Mouse (Mus musculus) thymus, postnatal 36 days (tissue): ENCODE measurements at regions not wholly inside any gene's neighbourhood (a gene's known extent, or its start where the extent isn't known, plus 50 kb on each side); places are given as distances from the start of the nearest gene placed in this dataset.

Experiments
- DNase-seq, 2 experiments: peaks; one replicate each; pipeline ENCODE4 v3.0.0; 2022; ENCODE audit warnings: mixed read lengths in 2 of 2

DNA sequence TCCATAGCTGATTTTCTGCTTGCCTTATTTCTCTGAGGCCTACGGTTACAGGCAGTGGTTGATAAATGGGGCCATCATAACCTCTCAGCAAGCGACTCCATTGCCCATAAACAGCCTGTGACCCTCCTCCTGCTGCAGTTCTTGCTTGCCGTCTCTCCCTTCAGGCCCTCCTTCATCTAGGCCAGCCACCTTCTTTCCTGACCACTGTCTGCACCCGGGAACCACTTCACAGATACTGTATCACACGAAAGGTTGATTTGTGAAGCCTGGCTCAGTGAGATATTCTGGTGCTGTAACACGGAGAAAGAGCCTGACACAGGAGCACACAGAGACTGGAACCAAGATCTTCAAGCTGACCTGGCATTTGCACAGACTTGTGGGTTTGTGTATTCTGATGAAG is 294.1 kb downstream of the Epha4 start:
- no peak for DNase-seq

DNA sequence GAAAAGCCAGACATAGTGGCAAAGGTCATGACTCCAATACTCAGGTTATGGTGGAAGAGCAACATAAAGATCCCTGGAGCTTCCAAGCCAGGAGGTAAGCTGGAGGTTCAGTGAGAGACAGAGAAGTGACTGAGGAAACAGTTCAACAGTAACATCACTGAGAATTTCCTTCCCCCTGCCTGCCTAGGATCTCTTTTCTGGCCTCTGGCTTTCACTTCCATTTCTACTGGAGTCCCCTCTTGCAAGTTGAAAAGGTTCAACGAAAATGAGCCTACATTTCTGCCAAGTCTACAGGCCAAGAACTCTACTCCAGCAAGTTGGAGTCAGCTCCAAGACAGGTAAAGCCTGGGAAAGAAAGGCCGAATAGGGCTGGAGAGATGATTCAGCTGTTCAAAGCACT is 293.0 kb downstream of the Epha4 start:
- DNase-seq, result no peak

DNA sequence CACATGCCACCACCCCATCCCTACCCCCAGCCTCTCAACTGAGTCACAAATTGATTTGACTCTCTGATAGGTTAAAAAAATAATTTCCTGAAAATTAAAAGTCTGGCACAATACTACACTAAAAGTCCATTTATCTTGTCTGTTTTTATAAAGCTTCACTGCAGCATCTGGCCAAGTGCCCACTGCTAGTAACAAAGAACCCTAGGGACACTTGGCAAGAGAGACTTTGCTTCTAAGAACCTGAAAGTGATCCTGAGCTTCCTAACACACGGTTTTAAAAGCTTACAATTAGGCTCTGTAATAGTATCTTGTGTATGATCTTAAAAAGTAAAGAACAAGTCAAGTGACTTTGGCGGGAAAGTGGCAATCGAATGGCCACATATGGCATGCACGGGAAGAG is 288.3 kb downstream of the Epha4 start:
- no peak for DNase-seq

DNA sequence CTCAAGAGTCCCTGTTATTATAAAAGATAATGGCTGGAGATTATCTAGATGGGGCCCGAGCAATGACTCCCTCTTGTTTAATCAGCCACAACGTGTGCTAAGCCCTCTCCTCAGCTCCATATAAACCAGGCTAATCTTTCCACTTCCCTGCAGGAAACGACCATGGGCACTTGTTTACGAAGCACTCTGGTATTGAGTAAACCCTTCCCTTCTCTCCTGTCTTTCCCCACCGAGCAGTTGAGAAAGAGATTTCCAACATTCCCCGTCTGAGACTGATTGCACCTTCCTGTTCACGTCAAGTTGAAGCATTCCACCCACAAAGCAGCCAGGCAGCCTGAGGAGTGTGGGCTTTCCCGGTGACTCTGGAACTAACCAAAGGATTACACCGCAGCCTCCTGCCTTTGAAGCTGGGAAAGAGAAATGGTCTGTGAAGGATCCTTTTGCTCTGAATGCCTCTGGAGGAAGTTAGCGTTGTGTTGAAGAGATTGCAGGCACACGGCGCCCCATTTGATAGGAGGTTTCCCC is 287.8 kb downstream of the Epha4 start:
- DNase-seq, result no peak

DNA sequence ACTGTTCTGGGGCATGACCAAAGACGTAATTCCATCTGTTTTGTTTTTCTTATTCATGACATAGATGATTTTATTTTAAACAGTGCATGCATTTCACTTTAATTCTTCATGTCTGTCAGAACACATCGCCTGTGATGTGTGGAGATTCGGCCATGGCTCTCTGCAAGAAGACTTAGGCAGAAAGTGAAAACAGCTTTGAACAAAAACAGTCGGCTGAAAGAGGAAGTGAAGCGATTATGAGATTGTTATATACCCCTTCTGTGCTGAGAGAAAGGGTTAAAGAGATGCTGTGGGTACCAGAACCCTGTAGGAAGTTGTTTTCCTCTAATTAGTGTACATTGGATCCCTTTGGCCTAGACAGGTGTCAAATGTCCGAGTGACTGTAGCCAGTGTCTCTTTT is 287.1 kb downstream of the Epha4 start:
- no peak for DNase-seq

DNA sequence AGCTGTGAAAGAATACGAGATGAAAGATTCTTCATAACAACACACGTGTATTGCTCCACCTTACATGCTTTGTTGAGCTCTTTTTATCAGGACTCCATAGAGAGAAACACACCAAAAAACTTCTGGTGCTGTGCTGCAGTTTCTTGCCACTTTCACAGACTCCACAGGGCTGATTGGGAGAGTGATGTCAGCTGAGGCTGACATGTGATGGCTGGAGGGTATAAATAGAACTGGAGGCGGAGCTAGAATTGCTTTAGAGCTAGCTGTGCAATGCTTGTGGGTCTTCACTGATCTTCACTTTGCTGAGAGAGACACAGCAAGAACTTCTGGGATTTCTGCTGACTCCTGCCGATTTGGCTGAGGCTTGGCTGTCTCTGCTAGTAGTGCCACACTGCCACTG is 285.3 kb downstream of the Epha4 start:
- no peak for DNase-seq

DNA sequence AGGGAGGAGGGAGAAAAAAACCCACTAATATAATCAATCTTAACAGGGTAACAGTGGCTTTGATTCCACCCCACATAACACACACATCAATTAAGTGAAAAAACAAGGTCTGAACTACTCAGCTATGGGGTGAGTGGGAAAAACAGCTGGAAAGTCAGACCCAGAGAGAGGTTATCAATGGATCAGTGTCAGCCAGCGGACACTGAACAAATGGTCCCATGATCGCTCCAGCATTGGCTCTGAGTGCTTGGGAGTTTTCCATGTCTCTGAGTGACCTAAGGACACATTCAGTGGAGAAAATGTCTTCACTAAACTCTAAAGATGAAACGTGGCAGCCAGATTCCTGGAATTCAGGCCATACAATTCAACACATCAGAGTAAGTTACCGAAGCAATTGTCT is 281.9 kb downstream of the Epha4 start:
- DNase-seq, result no peak

DNA sequence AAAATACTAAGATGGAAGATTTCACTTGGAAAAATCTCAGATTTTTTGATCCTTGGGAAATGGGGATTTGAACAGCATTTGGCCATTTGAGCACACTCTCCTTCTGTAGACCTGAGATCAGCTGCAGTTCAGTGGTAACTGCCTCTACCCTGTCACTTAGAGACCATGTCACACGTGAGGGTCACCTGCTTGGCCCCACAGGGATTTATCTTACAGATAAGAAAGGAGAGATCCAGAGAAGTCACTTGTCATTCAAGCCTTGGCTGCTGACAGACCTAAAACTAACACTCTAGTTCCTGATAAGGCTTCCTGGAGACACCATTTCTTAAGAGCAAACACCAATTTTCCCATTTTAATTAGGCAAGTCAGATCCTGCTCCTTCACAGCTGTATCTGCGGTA is 270.2 kb downstream of the Epha4 start:
- no peak for DNase-seq

DNA sequence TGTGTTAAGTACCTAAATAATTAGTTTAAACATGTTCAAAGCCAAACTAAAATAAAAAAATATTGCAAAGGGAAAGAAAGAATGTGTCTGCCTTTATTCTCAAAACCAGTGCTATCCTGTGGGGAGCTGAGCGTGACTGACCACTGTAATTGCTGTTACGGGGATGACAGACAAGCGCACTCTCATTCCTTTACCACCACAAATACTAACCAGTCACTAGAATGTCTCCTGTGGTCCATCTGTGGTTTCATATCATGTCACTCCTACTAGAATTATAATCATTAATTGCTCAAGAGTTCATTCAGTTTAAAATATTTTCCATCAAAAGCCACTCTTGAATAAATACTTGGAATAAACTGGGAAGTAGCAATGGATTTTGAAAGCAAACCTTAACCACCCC is 268.8 kb downstream of the Epha4 start:
- DNase-seq, result no peak

DNA sequence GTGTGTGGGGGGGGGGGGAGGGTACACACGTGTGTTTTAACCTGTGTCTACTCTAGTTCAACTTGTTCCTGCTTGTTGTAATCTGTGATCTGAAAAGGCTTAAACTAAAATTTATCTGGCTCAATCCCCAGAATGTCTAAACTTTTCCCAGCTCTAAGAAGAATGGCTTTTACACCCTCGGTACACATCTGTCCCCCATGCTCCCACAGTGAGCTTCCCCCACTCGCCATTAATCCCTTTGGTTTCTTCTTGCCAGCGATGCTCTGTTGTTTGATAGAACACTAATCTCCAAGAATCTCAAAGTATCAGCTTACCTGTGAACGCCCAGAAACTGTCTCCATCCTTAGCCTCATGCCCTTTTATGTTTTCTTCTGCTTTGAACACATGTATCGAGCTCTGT is 260.6 kb downstream of the Epha4 start:
- no peak for DNase-seq

DNA sequence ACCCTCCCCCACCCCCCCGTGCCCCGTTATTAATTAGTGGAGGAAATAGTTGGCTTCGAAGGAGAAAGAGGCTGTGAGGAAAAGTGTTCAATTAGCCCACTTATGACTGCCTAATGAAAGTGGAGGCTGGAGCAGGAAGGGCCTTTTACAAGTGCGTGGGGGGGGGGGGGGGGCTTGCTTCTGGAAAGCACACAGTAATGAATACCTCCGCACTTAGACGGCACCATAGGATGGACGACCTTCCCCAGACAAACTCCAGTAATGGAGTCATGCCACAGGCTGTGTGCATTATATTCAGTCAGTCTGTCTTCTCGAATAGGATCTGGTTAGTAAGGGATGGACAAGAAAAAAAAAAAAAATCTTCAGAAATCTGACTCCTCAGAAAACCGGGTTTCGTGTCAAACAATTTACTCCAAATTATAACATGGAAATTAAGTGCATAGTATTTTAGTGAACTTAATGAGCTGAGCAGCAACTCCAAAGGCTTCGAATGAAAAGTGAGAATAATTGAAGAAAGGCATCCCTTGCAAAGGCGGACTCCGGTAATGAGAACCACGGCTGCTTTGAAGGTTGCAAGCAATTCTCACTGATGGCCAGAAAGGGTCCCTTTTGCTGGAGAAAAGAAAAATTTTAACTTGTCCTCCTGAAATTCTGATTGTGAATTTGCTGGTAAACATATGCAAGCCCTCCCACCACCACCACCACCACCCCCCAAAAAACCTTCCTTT is 258.6 kb downstream of the Epha4 start:
- DNase-seq, result no peak

DNA sequence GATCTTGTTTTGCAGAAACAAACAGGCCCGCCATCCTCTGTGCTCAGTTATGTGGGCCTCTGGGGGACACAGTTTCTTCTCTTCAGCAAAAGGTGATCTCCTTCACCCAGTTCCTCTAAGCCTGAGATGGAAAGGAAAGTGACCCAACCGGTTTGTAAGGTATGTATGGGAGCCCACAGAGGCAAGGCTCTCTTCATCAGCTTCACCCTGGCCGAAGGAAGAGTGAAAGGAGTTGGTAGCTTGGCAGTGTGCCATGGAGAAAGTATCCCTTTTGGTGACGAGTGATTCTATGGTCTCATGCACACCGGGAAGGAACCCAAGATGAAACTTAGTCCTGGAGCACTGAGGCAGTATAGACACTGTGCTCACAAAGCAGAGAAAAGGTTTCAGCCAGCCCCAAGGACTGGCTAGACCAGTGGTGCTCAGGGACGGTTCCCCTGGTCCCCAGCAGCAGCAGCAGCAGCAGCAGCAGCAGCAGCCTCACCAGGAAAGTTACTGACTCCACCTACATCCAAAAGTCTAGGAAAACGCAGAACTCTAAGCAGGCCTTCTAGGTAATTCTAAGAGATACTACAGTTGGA is 256.1 kb downstream of the Epha4 start:
- no peak for DNase-seq

DNA sequence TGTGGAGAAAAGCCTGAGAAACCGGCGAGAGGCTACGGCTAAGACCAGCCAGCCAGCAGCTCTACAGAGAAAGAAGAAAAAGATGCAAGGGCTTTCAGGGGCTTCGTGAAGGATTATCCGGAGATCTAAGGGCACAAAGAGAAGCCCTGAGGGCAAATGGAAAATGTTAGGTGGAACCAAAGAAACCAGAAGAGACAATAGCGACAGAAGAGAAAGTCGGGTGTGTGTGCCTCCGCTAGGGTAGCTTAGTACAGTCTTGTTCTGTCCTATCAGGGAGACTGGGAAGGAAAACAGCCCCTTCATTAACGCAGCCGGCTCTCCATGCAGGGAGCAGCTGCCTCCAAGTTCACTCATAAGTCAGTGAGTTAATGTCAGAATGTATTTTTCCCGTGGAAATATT is 255.1 kb downstream of the Epha4 start:
- DNase-seq, result no peak

DNA sequence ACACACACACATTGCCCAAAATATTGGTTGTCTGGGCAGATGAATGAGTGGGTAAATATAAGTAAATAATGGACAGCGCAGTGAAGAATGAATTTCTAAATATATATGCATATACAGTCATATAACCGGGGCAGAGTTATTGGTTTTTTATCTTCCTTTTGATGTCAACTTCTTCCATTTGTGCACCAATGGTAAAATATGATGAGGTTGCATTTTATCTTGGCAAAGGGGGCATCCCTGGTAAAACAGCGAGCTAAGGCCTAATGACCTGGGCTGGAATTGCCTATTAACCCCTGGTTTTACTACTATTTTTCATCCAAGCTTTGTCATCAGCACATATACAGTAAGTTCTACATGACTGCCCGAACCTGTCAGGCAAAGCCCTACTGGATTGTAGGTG is 253.2 kb downstream of the Epha4 start:
- DNase-seq, result no peak

DNA sequence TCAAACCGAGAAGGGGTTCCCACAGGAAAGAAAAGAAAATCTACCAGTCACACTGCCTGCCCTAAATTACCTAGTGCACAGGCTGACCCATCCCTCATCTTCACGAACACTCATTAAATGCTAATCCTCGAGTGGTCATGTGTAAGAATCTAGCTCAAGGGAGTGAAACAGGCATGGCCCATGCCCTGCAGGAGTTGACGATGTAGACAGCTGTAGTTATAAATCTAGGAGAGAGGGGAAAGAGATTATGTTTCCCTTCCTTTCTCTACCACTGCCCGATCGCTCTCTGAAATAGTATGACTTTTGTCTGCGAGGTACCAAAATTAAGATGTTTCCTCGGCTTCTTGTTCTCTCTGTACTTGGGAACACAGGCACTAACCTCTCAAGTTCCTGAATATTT is 249.2 kb downstream of the Epha4 start:
- DNase-seq, result no peak

DNA sequence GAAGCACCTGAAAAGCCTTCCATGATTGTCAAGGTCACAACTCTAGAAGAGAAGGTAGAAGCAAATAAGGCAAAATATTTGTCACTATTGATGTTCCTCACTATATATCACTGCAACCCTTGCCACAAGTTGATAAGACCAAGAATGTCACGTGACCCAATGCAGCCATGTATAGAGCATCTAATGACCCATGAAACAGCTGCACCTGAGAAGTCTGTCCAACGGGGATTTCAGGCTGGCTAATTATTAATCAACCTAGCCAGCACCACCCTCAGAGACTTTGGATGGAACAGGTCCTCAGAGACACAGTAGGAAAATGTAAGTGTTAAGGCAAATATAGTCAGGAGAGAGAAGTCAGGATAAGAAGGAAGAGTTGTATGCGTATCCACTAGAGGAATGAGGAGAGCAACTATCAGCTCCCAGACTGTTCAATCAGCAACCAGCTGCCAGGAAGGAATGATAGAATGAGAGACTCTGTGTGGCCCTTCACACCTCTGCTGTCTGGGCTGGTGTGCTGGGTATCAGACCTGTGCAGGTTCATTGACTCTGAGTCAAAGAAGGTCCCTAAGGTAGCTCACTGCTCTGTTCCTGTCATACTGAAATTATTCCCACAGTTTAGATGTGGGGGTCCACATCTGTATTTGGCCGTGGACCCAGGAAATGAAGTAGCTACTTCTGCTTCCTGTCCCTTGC is 247.4 kb downstream of the Epha4 start:
- no peak for DNase-seq

DNA sequence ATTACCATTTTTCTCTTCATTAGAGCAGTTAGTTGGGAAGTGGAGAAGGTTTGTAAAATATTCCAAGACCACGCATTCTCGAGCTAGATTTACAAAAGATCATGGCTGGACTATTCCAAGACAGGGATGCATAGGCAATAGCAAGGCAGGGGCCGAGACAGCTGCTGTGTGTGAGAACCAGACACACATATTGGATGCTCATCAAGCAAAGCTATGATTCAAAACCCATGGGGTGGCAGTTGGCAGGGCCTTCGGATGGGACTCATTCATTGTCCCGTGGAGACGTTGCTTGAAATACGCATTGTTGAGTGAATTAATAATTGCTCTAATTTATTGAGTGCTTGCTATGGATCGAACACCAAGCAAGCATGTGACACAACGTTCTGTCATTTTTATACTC is 239.6 kb downstream of the Epha4 start:
- no peak for DNase-seq

DNA sequence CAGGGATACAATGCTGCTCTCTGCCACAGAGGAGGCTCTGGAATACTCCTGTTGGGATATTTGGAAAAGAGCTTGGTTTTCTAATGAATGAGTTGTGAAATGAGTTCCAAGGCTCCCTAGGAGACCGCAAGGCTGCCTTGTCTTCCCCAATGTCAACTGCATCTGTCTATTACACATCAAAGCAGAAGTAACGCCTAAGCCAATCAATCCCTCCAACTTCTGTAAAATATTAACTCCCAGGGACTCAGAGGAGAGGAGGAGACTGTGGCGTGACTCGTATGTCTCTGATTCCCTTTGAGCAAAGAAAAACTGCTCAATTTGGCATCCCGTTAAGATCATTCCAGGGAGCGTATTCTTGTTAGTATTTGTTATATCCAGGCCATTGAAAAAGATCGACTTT is 235.3 kb downstream of the Epha4 start:
- no peak for DNase-seq

DNA sequence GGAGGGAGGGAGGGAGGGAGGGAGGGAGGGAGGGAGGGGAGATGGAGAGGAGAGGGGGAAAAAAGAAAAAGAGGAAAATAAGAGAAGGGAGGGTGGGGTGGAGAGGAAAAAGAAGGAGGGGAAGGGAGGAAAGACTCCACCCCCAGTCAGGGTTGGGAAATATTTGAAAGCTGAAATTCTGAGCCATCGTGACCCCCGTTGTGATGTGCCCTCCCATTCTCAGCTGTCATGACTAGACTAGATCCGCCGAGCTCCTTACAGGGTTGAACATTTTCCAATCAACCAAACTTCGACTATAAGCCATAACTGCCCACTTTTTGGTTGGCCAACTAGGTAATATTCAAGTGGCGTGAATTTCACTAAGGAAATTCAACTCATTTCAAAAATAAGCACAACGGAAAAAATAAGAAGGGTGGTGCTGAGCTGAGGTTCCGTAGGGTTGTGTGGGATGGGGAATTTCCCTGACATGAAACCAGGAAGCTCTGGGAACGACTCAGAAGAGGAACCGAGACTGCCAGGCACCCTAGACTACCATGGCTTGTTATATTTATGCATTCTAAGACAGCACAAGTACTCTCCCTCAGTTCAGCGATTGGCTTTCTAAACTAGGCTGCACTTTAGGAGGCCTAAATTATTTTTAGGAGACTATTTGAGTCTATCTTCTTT is 234.4 kb downstream of the Epha4 start:
- DNase-seq, result no peak

DNA sequence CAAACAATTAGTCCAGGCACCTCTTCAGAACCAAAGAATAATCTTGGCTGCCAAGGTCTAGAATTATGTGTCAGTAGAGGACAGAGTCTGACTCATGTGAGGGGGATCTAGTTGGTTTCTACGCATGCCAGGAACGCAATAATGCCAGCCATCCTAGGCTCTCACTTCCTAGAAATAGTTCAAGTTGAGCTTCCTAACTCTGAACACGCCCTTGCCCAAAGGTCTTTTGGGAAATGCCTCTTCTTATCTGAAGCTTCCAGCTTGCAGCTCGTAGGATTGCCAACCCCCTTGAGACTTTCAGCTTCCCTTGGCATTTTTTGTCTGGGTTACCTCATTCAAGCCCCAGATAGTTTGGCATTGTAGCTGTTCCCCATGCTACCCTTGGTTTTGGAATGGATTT is 233.1 kb downstream of the Epha4 start:
- DNase-seq, result no peak

DNA sequence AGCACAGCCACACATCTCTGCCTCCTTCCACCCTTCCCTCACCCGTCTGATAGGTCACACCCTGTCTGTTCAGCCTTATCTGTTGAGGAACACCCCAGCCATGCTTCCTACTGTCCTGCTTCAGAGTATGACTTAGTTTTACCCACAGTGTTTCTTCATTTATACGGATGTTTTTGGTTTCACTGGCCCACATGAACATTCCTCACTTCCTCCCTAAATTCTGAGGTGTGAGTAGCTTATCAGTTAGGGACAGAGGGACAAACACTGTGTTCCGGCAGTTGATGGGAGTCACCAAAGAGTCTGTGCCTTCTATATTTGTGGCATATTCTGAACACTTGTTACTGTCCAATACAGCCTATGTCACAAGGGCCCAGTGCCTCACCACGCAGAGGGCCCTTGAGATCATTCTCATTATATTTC is 216.2 kb downstream of the Epha4 start:
- no peak for DNase-seq

DNA sequence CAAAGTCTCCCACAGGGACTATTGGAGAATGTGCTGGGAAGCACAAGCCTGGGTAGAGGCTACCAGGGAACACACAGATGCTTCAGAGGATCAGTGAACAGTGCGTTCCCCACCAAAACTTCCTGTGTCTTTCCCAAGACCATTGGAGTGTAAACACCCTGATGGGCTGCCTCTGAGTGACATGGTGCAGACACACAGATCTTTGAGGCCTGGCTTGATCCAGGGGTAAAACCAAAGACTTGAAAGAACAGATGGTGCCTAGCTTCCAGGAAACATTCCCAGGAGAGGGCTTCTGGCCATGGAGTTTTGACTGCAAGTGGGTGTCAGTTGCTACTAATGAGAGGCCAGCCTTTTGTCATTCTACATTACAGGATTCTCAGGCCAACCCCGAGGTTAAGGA is 214.1 kb downstream of the Epha4 start:
- no peak for DNase-seq

DNA sequence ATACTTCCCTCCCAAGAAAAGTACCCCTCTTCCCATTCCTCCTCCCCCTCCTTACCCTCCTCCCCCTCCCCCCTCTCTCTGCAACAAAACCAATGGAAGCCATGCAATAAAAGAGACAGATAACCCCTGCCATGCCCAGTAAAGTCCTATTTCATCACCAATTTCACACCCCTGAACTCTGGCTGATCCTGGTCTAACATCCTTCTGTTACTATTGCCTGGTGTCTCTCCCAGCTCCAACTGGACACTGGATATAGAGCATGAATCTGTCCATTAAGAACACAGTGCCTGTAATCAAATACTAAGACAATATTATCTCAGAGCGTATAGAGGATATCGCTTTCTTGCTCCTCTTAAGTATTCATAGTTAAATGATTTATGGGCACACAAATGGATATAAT is 210.1 kb downstream of the Epha4 start:
- no peak for DNase-seq

DNA sequence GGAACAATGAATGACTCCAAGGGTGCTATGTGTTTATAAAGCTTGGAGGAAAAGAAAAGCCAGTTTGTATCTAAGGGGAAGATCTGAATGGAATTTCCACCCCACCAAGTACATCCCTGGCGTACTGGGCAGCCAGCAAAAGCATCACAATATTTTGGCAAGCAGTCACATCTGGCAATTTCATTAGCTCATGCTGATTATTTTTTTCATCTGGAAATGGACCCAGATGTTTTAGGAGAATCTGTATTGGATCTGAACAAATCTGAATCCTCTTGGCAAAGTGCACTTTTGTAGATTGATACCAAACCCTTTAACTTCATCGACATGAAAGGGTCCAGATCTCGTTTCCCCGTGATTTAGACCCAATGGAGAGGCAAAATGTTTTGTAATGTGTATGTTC is 207.1 kb downstream of the Epha4 start:
- DNase-seq, result no peak
